22 mouse cellular contexts compared by ENCODE assay signal in the genomic region with DNA sequence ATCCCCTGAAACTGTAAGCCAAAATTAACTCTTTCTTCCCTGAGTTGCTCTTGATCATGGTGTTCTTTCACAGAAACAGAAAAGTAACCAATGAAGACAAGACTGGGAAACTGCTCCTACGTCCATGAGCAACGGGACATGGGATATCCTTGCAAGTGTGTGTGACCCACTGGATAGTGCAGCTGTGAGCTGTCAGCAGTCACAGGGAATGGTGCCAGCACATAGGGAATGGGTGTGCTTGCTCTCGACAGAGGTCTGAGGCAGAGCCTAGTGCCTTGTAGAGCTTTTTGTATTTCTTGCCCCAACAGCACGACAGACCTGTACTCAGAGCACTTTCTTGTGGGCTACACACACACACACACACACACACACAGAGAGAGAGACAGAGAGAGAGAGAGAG.
DNase-seq lines count a peak whose midpoint lies in the region; ATAC-seq and TF ChIP-seq lines count a peak whose summit lies in the region.
"Had no signal": no experiment of that assay in that cellular context is flagged by ENCODE, and none has a peak within 500 bp of the region (broad histone marks: within the 10 kb centered on the region; RNA-seq: fewer than 3 reads in every experiment).

No protein-coding gene starts in this region.

- WGBS in heart, embryonic 12.5 days: 62% methylated on average over 4 of the region's 4 CpGs
- WGBS in lung, embryonic 14.5 days: 38% methylated on average over 4 of the region's 4 CpGs
- WGBS in forebrain, embryonic 14.5 days: 82% methylated on average over 4 of the region's 4 CpGs

- no peaks in the 10 kb centered on the region for H3K27me3 ChIP-seq in heart, embryonic 12.5 days (replicated peaks)
- H3K27me3 ChIP-seq in lung, embryonic 14.5 days (ENCODE audit: insufficient read depth, low read length): no peaks in the 10 kb centered on the region
- H3K27me3 ChIP-seq in forebrain, embryonic 14.5 days (replicated peaks; ENCODE audit: control insufficient read depth, insufficient read depth, low read length): no peaks in the 10 kb centered on the region
- H3K27me3 ChIP-seq: hindbrain, embryonic 15.5 days; limb, embryonic 15.5 days; liver, embryonic 13.5 days; midbrain, embryonic 13.5 days; neural tube, embryonic 13.5 days had no signal

- peak; percentile 12 for DNase-seq in heart, postnatal 4 days
- peak; percentile 92 for DNase-seq in lung, embryonic 14.5 days
- no peak for DNase-seq in lung, adult 18-20 months
- DNase-seq in lung, postnatal 14 days: peak; percentile 42
- no peak for DNase-seq in left cerebral cortex, adult 8-10 months (ENCODE audit: low spot score in 2 of 2)
- no peak for DNase-seq in forebrain, embryonic 14.5 days (ENCODE audit: low spot score)
- DNase-seq: heart, adult 11 months; layer of hippocampus, postnatal 36 days; liver, embryonic 13.5 days; thymus, adult 2 months had no signal

- no peaks in the 10 kb centered on the region for H3K36me3 ChIP-seq in heart, embryonic 12.5 days
- H3K36me3 ChIP-seq in lung, embryonic 14.5 days (ENCODE audit: insufficient read depth): no peaks in the 10 kb centered on the region
- peaks cover 7% of the 10 kb centered on the region for H3K36me3 ChIP-seq in forebrain, embryonic 14.5 days (ENCODE audit: control insufficient read depth, insufficient read depth, low read length)
- H3K36me3 ChIP-seq: heart, embryonic 10.5 days; hindbrain, embryonic 10.5 days; hindbrain, embryonic 15.5 days; limb, embryonic 10.5 days; limb, embryonic 15.5 days; liver, embryonic 13.5 days; midbrain, embryonic 13.5 days; neural tube, embryonic 13.5 days had no signal

- no peak for TF ChIP-seq CTCF in lung, embryonic 14.5 days (IDR thresholded peaks at IDR 0.05; ENCODE audit: low read depth)

- H3K9me3 ChIP-seq in heart, embryonic 12.5 days (replicated peaks): no peaks in the 10 kb centered on the region
- H3K9me3 ChIP-seq in lung, embryonic 14.5 days (ENCODE audit: low read depth, low read length): no peaks in the 10 kb centered on the region
- no peaks in the 10 kb centered on the region for H3K9me3 ChIP-seq in forebrain, embryonic 14.5 days (replicated peaks; ENCODE audit: control insufficient read depth, low read length)
- H3K9me3 ChIP-seq: forebrain, embryonic 13.5 days; heart, embryonic 10.5 days; hindbrain, embryonic 10.5 days; hindbrain, embryonic 15.5 days; limb, embryonic 10.5 days; limb, embryonic 15.5 days; liver, embryonic 13.5 days; midbrain, embryonic 13.5 days; neural tube, embryonic 13.5 days had no signal

- no peak for ATAC-seq in heart, embryonic 12.5 days (ENCODE audit: insufficient number of reproducible peaks, low FRiP score)
- ATAC-seq in lung, embryonic 14.5 days (ENCODE audit: insufficient read depth): peak; percentile 87; the same call in 1 of the 2 replicates
- ATAC-seq in forebrain, embryonic 14.5 days: no peak
- ATAC-seq: CD4-positive, CD25-positive, alpha-beta regulatory T cell, adult 4 months; forebrain, embryonic 13.5 days; inflammation-experienced regulatory T-cells, adult 6 months; midbrain, embryonic 13.5 days had no signal

- no peak overlapping the region for H3K4me2 ChIP-seq in heart, embryonic 12.5 days
- H3K4me2 ChIP-seq in lung, embryonic 14.5 days: no peak overlapping the region
- H3K4me2 ChIP-seq in forebrain, embryonic 14.5 days (ENCODE audit: low read length): no peak overlapping the region
- H3K4me2 ChIP-seq: forebrain, embryonic 13.5 days; hindbrain, embryonic 15.5 days; limb, embryonic 15.5 days; liver, embryonic 13.5 days; midbrain, embryonic 13.5 days; neural tube, embryonic 13.5 days had no signal

- no peak overlapping the region for H3K27ac ChIP-seq in heart, embryonic 12.5 days (ENCODE audit: poor library complexity, severe bottlenecking)
- peak overlapping the region; percentile 61 for H3K27ac ChIP-seq in lung, embryonic 14.5 days (ENCODE audit: low read depth)
- no peak overlapping the region for H3K27ac ChIP-seq in forebrain, embryonic 14.5 days (ENCODE audit: low read depth, low read length)
- H3K27ac ChIP-seq: forebrain, embryonic 13.5 days; heart, embryonic 10.5 days; hindbrain, embryonic 10.5 days; hindbrain, embryonic 15.5 days; limb, embryonic 10.5 days; limb, embryonic 15.5 days; liver, embryonic 13.5 days; macrophage; midbrain, embryonic 13.5 days; neural tube, embryonic 13.5 days had no signal

- H3K4me1 ChIP-seq in heart, embryonic 12.5 days (replicated peaks): no peaks in the 10 kb centered on the region; the same call in 1 of the 2 replicates
- H3K4me1 ChIP-seq in lung, embryonic 14.5 days (ENCODE audit: insufficient read depth): peaks cover 14% of the 10 kb centered on the region
- H3K4me1 ChIP-seq in forebrain, embryonic 14.5 days (ENCODE audit: control insufficient read depth, insufficient read depth, low read length): peaks cover 8% of the 10 kb centered on the region
- H3K4me1 ChIP-seq: limb, embryonic 15.5 days; liver, embryonic 13.5 days; midbrain, embryonic 13.5 days had no signal

- no peak overlapping the region for H3K9ac ChIP-seq in heart, embryonic 12.5 days
- no peak overlapping the region for H3K9ac ChIP-seq in lung, embryonic 14.5 days
- H3K9ac ChIP-seq in forebrain, embryonic 14.5 days (ENCODE audit: low read length): no peak overlapping the region
- H3K9ac ChIP-seq: forebrain, embryonic 13.5 days; hindbrain, embryonic 15.5 days; limb, embryonic 15.5 days; liver, embryonic 13.5 days; midbrain, embryonic 13.5 days; neural tube, embryonic 13.5 days had no signal

- H3K4me3 ChIP-seq in heart, embryonic 12.5 days: no peak overlapping the region
- no peak overlapping the region for H3K4me3 ChIP-seq in lung, embryonic 14.5 days (ENCODE audit: low read depth, low read length)
- H3K4me3 ChIP-seq in forebrain, embryonic 14.5 days (ENCODE audit: low read depth, low read length): no peak overlapping the region
- H3K4me3 ChIP-seq: forebrain, embryonic 13.5 days; heart, embryonic 10.5 days; hindbrain, embryonic 10.5 days; hindbrain, embryonic 15.5 days; limb, embryonic 10.5 days; limb, embryonic 15.5 days; liver, embryonic 13.5 days; midbrain, embryonic 13.5 days; neural tube, embryonic 13.5 days had no signal

Comparison
In these comparisons a context has a peak if more than half of its experiments do, and no peak if none do; other contexts are left out.
1. DNase-seq: peak in heart, postnatal 4 days (single experiment), lung, embryonic 14.5 days (single experiment) and lung, postnatal 14 days (single experiment); none in lung, adult 18-20 months (0 of 2), left cerebral cortex, adult 8-10 months (0 of 2) and forebrain, embryonic 14.5 days (single experiment).